Mouse (Mus musculus): Measurements from ENCODE around the gene Borcs6. TPM values are rescaled to one million over a fixed set of nuclear protein-coding genes. Genes with fewer than 3 reads are reported as not detected.
"Not testable (repeated sequence)": the region's sequence is repeated elsewhere in the genome, so short reads cannot be mapped to it uniquely, and the experiment has no call there.

Borcs6 gene
- total RNA-seq (2021) = 10 to 100 TPM; 32.9 to 36.4 TPM
- long read RNA-seq, transcript Borcs6-201 (1 exons, 1,862 nt) = major isoform, 36 of 36 reads
- long read RNA-seq, partial matches to known transcripts = 0 of 36 reads
- long read RNA-seq, other reads (novel, unspliced or antisense) = 0 of 36 reads

DNA sequence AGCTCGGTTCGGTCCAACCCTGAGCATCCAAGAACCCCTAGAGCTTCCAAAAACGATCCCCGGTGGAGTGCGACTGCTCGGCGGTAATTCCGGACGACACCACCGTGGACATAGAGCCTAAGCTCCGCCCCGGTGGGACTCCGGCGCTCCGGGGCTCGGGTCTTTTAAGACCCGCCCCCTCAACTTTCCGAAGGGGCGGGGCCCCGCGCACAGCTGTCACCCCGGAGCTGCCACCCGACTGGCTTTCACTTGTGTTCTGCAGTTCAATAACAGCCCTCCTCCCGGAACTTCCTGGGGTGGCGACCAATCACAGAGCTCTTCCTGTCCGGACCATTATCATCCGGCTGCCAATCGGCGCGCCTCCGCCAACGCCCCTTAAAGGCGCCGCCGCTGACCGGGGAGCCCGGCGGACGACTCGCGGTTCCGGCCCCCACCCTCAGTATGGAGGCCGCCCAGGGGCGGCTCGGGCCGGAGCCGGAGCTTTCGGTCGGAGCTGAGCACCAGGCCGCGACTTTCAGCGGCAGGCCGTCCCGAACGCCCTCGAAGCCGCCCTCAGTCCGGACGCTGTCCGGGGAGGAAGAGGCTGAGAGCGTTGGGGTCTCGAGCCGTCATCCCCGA is at the start of gene Borcs6:
Gene Borcs6 (plus strand): TSS at position 361 of the 618 bp plus-strand sequence.
- peak; percentile 97 to 98 for DNase-seq (ENCODE audit: low spot score in 2 of 2)

DNA sequence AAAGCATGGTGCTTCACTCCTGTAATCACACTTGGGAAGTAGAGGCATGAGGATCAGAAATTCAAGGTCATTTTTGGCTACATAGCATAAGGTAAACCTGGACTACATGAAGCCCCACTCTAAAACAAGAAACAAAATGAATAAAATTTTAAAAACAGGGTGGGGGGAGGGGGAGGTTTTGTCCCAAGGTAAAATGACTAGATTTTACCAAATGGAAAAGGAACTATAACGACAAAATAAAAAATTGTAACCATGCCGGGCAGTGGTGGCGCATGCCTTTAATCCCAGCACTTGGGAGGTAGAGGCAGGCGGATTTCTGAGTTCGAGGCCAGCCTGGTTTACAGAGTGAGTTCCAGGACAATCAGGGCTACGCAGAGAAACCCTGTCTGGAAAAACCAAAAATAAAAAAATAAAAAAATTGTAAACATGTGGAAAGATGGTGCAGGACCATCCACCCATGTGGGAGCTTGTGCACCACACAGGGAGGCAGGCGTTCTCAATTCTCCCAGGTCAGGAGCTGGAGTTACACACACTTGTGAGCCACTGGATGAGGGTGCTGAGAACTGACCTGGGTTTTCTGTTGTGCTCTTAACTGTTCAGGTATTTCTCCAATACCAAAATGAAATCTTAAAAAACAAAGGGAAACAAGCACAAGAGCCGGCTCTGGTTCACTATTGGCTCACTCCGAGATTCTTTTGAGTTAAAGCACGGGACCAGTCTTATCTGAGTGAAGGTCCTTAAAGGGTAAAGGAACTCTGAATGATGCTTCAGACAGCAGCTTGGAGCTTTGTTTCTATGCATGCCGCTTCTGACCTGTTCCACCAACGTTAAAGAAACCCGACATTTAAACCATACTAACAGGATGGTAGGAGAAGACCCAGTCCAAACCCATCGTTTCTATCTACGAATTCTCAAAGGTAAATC is 48.9 kb upstream of the Borcs6 start:
- DNase-seq (ENCODE audit: low spot score in 2 of 2) = no peak

DNA sequence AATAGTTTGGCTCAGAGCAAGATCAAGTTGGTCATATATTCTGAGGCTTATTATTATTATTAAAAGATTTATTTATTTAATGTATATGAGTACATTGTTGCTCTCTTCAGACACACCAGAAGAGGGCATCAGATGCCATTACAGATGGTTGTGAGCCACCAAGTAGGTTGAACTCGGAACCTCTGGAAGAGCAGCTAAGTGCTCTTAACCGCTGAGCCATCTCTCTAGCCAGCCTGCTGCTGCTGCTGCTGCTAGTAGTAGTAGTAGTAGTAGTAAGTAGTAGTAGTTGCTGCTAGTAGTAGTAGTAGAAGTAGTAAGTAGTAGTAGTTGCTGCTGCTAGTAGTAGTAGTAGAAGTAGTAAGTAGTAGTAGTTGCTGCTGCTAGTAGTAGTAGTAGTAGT is 48.1 kb upstream of the Borcs6 start:
- DNase-seq (ENCODE audit: low spot score in 2 of 2) = not testable (repeated sequence)

DNA sequence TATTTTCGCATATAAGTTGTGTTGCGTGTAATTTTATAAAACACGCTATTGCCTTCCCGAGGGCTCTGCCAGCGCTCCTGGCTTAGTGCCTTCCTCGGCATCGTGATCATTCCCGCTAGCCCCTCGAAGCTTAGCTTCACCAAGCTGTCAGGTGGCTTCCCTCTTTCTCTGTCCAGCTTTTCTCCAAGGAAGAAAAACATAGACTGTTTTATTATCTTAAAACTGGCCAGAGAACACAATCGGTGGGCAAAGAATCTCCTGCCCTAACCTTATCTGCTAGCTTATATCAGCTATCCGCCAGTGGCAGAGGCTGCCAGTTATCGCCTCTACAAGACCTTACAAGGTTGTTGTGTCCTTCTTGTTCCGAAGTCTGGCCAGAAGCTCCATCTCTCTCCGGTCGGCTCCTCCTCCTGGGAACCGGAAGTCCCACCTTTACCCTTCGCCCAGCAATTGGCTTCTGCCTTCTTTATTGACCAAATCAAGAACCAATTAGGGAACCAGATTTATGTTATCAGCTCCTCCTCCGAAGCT is 47.4 kb upstream of the Borcs6 start:
- peak; percentile 82 to 92 for DNase-seq (ENCODE audit: low spot score in 2 of 2)

DNA sequence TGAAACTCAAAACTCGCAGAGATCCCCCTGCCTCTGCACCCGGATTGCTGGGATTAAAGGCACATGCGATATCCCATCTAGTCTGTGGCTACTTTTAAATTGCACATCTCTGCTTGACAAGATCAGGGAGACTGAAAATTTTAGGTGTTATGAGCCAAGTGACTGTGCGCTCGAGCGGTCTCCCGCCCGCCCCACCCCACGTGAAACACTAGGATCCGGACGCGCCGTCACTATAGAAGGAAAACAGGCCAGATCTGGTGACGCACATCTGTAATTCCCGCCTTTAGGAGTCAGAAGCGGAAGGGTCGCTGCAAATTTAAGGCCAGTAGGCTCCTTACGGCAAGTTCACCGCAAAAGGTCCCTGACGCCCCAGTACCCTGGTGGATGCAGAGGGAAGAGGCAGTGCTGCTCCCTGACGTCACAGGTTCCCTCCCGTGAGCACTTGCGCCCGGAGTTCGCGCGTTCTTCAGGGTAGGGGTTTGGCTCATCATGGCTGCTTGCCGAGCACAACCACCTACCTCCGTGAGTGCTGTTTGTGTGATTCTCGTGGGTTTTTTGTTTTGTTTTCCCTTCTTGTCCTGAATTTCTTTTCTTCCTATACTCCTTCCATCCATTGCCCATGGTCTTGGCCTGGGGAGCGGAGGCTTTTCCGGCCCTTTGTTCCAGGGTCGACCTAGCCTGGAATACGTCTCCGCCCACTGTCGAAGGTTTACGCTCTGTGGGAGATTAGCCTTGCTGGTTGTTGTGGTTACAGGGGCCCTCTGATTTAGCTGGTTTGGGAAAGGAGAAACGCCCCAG is 43.7 kb upstream of the Borcs6 start, which contains the start of gene Ctc1:
Gene Ctc1 (plus strand): TSS at position 268 of the 798 bp plus-strand sequence.
- peak; percentile 89 to 92 for DNase-seq (ENCODE audit: low spot score in 2 of 2)

DNA sequence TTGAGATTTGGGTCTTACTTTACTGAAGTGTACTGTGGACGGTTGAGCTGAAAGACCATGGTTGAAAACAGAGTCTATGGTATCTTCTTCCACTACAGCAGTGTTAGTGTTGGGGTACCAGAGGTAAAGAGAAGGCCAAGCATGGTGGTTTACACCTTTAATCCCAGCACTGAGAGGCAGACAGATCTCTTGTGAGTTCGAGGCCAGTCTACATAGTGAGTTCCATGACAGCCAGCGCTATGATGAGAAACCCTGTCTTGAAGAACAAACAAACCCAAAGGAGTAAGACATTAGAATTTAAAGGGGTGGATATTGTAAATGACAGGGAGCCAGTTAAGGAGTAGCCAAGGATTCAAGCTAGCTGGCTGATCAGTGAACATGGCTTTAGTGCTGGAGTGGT is 42.8 kb upstream of the Borcs6 start:
- no peak for DNase-seq (ENCODE audit: low spot score in 2 of 2)

DNA sequence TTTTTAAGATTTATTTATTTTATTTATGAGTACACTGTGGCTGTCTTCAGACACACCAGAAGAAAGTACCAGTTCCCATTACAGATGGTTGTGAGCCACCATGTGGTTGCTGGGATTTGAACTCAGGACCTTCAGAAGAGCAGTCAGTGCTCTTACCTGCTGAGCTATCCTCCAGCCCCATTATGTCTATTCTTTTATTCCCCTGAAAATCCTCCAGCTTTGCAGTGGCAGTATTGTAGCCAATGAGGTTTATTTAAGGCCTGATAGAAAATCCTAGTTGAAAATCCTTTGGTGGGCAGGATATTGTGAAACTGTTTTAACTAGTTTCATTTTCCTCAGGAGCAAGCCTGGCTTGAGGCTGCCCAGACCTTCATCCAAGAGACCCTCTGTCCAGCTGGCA is 38.8 kb upstream of the Borcs6 start:
- no peak for DNase-seq (ENCODE audit: low spot score in 2 of 2)

DNA sequence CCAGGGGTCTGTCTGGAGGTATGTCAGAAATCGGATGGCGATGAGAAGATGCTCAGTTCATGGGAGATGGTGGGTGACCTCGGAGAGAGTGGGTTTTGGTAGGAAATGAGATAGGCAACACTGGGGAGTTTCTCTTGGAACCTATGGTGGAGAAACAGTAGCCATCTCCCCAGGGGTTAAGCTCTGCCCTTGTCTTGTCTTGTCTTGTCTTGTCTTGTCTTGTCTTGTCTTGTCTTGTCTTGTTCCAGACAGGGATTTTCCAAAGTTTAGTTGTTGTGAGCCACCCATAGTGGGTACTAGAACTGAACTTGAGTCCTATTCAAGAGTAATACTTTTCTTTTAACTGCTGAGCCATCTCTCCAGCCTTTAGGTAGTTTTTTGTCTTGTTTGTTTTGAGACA is 33.0 kb upstream of the Borcs6 start:
- DNase-seq (ENCODE audit: low spot score in 2 of 2) = no peak

DNA sequence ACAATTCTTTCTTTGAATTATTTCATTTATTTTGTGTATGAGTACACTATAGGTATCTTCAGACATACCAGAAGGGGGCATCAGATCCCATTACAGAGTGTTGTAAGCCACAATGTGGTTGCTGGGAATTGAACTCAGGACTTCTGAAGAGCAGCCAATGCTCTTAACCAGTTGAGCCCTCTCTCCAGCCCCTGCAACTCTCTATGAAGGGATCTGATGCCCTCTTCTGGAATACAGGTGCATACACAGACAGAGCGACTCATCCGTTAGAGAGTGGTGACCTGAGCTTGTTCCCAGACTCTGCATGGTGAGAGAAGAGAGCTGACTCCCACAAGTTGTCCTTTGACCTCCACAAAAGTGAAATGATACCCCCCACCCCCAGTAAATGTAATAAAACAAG is 30.7 kb upstream of the Borcs6 start:
- no peak for DNase-seq (ENCODE audit: low spot score in 2 of 2)

DNA sequence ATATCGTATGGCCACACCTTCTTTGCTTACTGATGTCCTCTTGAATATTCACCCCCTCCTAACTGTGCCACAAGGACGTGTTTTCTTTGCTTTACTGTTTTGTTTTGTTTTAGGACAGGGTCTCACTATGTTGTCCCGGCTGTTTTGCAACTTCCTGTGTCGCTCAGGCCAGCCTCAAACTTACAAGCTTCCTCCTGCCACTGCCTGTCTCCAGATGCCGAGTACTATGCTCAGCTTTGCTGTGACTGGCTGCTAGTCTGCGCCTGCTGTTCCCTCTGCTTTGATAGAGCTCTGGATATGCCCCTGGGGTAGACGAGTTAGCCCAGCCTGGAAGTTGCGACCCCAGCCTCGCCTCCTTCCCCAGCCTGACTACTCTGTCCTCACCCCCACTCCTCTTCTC is 26.0 kb upstream of the Borcs6 start:
- no peak for DNase-seq (ENCODE audit: low spot score in 2 of 2)

DNA sequence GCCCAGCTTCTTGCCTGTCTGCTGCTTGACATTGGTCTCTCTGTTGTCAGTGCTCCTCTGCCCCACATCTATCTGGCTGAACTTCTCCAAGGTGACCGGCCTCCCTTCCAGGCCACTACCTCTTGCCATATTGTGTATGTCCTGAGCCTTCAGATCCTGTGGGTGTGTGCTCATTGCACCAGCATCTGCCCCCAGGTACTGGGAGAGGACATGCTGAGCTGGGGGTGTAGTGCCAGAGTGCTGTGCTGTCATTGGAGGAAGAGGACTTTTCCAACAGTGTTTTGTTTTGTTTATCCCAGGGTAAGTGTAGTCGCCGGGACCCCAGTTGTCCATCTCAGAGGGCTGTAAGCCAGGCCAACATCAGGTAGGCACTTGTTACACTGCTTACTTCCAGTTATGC is 24.9 kb upstream of the Borcs6 start:
- DNase-seq (ENCODE audit: low spot score in 2 of 2) = no peak

DNA sequence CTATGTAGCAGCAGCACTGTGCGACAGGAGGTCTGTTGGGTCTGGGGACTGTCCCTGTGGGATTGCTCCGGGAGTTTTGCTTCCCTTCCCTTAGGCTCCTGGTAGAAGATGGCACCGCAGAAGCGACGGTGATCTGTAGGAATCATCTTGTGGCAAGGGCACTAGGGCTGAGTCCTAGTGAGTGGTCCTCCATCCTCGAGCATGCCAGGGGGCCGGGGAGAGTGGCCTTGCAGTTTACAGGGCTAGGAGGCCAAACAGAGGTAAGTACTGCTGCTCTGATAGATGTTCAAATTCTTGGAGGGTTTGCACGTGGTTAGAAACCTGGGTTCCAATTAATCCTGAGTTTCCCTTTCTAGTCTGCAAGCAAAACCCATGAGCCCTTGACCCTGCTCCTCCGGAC is 24.1 kb upstream of the Borcs6 start:
- no peak for DNase-seq (ENCODE audit: low spot score in 2 of 2)

DNA sequence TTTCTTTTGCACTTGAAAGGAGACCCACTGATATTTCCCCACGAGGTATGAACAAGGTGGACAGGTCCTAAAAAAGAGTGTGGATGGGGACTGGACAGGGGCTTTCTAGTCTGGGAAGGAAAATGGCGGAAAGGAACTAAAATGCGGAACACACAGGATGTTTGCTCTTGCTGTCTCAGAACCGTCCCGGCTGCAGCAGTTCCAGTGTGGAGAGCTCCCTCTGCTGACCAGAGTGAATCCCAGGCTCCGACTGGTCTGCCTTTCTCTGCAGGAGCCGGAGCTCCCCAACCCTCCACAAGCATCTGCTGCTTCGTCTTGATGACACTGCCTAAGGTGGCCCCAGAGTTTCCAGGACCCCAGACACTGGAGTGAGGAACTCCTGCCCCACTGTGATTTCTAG is 23.7 kb upstream of the Borcs6 start:
- peak; percentile 87 to 96 for DNase-seq (ENCODE audit: low spot score in 2 of 2)

DNA sequence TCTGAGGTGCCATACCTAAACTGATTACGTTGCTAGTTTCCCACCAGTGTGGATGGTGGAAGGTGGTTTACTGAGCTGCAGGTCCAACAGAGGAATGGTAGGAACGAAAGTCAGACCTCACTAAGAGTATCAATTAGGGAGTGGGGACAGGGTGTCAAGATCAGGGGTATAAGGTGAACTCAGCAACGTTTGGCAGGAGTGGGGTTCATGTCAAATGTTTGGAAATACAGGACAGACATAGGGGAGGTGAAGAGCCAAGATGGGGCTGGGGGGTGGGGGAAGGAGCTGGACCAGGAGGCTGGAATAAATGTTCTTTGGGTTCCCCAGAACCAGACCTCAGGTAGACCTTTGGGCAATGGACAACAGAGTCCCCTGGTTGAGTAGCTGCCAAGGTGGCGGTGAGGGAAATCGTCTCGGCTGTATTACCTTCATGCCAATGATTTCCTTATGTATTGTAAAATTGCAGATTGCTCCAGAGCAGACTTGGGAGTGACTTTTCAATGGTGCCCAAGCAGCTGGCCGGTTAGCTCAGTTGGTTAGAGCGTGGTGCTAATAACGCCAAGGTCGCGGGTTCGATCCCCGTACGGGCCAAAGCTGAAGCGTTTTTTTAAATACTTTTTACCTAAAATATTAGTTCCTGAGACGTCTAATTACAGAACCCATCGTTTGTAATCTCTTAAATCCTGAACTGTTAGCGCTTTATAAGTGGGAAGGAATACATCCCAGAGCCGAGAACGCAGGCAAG is 22.9 kb upstream of the Borcs6 start:
- peak; percentile 82 to 97 for DNase-seq (ENCODE audit: low spot score in 2 of 2)

DNA sequence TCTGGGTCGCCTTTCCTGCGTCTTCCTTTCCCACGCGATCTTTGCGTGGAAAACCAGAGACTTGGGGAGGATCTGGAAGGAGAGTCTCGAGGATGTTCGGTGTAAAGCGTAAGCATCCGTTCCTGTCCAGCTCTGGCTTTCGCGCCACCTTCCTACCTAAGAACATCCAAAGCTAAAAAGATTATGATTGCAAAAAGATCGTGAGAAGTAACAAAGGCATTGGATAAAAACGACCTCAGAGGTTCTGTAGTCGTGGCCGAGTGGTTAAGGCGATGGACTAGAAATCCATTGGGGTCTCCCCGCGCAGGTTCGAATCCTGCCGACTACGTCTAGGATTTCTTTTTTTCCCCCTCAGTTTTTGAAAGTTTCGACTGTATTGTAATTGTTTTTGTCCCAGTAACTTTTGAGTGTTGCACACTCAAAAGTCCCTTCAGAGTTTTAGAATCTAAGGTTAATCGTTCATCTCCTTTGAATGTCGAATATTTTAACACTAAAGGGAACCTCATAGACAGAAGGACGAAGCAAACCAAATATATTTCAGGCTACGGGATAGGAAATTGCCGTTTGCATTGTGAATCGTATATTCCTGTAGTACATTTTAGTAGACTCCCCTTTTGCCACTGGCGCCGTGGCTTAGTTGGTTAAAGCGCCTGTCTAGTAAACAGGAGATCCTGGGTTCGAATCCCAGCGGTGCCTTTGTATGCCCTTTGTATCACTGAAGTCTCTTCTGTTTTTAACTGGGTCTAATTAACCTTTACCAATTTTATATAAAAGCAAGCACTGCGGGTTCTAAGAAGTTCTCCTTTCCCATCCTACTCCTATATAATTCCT is 22.1 kb upstream of the Borcs6 start:
- peak; percentile 85 to 95 for DNase-seq (ENCODE audit: low spot score in 2 of 2)

DNA sequence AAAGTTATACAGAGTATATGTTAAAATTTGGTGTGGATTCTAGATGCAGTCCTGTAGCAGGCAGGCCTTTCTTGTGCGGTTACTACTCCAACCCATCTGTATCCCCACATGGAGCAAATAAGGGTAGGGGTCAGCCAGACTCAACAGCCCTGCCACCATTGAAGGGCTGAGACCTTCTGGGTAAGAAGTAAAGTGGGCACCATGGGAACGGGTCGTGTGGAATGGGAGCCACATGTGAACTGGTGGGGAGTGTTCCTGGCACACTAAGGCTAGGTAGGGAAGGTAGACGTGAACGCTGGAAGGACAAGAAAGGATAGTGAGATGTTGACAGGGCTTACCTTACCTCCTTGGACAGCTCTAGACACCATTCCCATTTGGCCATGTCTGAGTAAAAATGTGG is 21.3 kb upstream of the Borcs6 start:
- DNase-seq (ENCODE audit: low spot score in 2 of 2) = no peak

DNA sequence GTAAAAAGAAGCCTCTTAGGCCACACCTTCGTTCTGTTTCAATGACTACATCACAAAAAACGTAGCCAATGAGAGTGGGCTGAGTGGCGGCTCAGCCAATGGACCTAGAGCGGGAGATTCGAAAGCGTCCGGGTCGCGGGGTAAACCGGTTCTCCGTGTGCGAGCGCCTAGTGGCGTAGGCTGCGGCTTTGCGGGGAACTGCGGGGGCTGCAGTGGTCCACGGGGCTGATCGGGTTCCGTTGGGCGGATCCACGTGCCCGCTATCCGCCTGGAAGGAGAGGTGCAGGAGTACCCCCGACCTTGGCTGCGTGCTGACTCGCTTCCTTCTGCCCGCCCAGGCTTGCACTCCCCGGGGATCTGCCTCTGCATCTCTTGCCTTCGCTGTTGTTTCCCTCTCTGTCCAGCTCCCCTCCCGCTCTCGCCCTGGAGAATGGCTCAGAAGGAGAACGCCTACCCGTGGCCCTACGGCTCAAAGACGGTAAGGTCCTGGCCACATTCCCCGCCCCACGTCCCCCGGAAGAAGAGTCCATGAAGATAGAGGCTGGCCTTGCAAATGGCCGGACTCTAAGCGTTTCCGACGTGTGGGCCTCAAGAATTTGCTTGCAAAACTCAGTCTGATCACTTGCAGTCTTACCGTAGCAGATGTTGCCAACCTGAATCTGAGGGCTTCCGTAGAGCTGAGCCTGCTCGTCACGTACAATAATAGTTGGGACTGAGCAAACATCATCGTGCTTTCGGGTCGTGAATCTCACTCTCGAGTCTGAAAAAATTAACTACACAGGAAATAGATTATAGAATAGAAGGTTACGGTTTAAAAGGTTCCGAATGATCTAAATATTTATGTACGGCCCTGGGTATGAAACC is 13.8 kb upstream of the Borcs6 start, which contains the start of gene Aurkb:
Gene Aurkb (plus strand): TSS at position 117 of the 864 bp plus-strand sequence.
- peak; percentile 44 to 73 for DNase-seq (ENCODE audit: low spot score in 2 of 2)

DNA sequence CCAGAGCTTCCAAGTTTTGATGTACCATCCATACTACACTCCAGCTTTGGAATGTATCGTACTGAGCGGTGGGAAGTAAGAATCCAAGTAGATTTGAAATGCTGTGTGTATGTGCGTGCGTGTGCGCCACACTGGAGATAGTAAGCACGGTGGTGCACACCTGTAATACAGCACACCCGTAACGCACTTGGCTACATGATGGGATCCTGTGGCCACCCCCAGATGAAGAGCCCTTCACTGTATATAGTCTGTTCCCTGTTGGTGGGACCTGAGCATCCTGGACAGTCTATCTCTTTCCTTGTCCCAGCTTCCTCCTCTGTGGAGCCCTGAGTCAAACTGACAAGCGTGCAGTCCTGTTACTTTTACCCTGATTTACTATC is 13.1 kb upstream of the Borcs6 start:
- DNase-seq (ENCODE audit: low spot score in 2 of 2) = no peak

DNA sequence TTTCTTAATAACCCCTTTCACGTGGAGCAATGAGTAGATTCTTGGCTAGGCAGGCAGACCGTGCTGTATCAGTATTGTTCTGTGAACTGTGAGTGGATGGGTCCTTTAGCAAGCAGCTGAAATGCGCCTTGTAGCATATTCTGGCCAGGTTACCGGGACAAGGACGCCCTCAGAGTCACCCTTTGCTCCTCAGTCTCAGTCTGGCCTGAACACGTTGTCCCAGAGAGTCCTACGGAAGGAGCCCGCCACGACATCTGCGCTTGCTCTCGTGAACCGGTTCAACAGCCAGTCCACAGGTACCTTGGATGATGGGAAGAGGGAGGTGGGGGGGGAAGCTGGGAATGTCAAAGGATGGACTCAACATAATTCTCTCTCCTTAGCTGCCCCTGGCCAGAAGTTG is 11.9 kb upstream of the Borcs6 start:
- DNase-seq (ENCODE audit: low spot score in 2 of 2) = no peak
